Mouse (Mus musculus) thymus, adult 2 months (tissue): ENCODE measurements around the gene Tmem87b.

Source experiments
- CTCF ChIP-seq: fragments of 200-500 bp; IDR thresholded peaks from 2 replicates; pipeline ENCODE4 v1.5.1; 2012; ENCODE audit warnings: mild to moderate bottlenecking, control low read depth, low read length, moderate library complexity, borderline replicate concordance; ENCODE audit not compliant: control insufficient read depth, poor library complexity, insufficient read depth; ENCODE audit errors: extremely low read depth
- POLR2A ChIP-seq: fragments of 200-500 bp; IDR thresholded peaks from 2 replicates; pipeline ENCODE4 v1.6.1; 2012; ENCODE audit warnings: mild to moderate bottlenecking, low read length, control low read depth, moderate library complexity; ENCODE audit not compliant: control insufficient read depth, poor library complexity, insufficient read depth; ENCODE audit errors: extremely low read depth

- no peak for TF ChIP-seq POLR2A
- no peak for TF ChIP-seq CTCF
These were observed 38.8 kb downstream of the Tmem87b start for GRCm38 (mm10) chr2:128856673-128857072.
